Mouse (Mus musculus): ENCODE measurements around the gene Mogs. TPM values are rescaled to one million over a fixed set of nuclear protein-coding genes. Genes with fewer than 3 reads are reported as not detected.
A peak's percentile ranks its signal among the peaks of the same experiment; 100 is the strongest.

The Mogs gene
- polyA plus RNA-seq, 1 experiment from 2014 or later, result 31.9 TPM

DNA sequence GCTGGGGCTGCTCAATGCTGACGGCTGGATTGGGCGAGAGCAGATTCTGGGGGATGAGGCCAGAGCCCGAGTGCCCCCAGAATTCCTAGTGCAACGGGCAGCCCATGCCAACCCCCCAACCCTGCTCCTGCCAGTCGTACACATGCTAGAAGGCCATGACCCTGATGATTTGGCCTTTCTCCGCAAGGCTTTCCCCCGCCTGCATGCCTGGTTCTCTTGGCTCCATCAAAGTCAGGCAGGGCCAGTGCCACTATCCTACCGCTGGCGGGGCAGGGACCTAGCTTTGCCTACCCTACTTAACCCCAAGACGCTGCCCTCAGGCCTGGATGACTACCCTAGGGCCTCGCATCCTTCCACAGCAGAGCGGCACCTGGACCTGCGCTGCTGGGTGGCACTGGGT, 2.3 kb downstream of the Mogs start:
- Histone ChIP-seq H3K36me3 (ENCODE audit: control insufficient read depth, insufficient read depth, low read length) (peaks cover 9% of the 10 kb centered on the region), H3K4me1 (ENCODE audit: control insufficient read depth, insufficient read depth, low read length) (peaks cover 25% of the 10 kb centered on the region), H3K4me3 (ENCODE audit: low read depth, low read length) (no peak overlapping the region), H3K9me3 (ENCODE audit: control insufficient read depth, low read length) (no peaks in the 10 kb centered on the region), H3K9ac (ENCODE audit: low read length) (no peak overlapping the region; the same call in 1 of the 2 replicates), H3K4me2 (ENCODE audit: low read depth) (no peak overlapping the region), H3K27ac (ENCODE audit: low read depth, low read length) (no peak overlapping the region), H3K27me3 (ENCODE audit: control insufficient read depth, insufficient read depth, low read length) (no peaks in the 10 kb centered on the region)
- no peak for ATAC-seq (ENCODE audit: insufficient read depth, low FRiP score, low TSS enrichment)
- WGBS, result 94% methylated on average over 13 of the region's 13 CpGs
- no peak for DNase-seq (ENCODE audit: low spot score)

GRCm38 (mm10) chr6:83118369-83118768, 3.1 kb downstream of the Mogs start:
- H3K27ac ChIP-seq (ENCODE audit: low read depth, low read length), result no peak overlapping the region
- no peak overlapping the region for H3K4me2 ChIP-seq (ENCODE audit: low read depth)
- H3K36me3 ChIP-seq (ENCODE audit: control insufficient read depth, insufficient read depth, low read length), result peaks cover 9% of the 10 kb centered on the region
- H3K4me1 ChIP-seq (ENCODE audit: control insufficient read depth, insufficient read depth, low read length), result peaks cover 30% of the 10 kb centered on the region
- ATAC-seq (ENCODE audit: insufficient read depth, low FRiP score, low TSS enrichment) (no peak), DNase-seq (ENCODE audit: low spot score) (no peak)
- no peaks in the 10 kb centered on the region for H3K9me3 ChIP-seq (ENCODE audit: control insufficient read depth, low read length)
- H3K9ac ChIP-seq (ENCODE audit: low read length), result no peak overlapping the region
- no peaks in the 10 kb centered on the region for H3K27me3 ChIP-seq (ENCODE audit: control insufficient read depth, insufficient read depth, low read length)
- no peak overlapping the region for H3K4me3 ChIP-seq (ENCODE audit: low read depth, low read length)
- WGBS, result 88% methylated on average over 11 of the region's 11 CpGs

- Histone ChIP-seq H3K36me3 (ENCODE audit: control insufficient read depth, insufficient read depth, low read length) (peaks cover 9% of the 10 kb centered on the region), H3K27ac (ENCODE audit: low read depth, low read length) (no peak overlapping the region), H3K4me3 (ENCODE audit: low read depth, low read length) (no peak overlapping the region), H3K4me1 (ENCODE audit: control insufficient read depth, insufficient read depth, low read length) (peaks cover 33% of the 10 kb centered on the region), H3K9ac (ENCODE audit: low read length) (peak overlapping the region; percentile 14; the same call in 1 of the 2 replicates), H3K4me2 (ENCODE audit: low read depth) (peak overlapping the region; percentile 77; the same call in 1 of the 2 replicates), H3K9me3 (ENCODE audit: control insufficient read depth, low read length) (no peaks in the 10 kb centered on the region), H3K27me3 (ENCODE audit: control insufficient read depth, insufficient read depth, low read length) (no peaks in the 10 kb centered on the region)
- ATAC-seq (ENCODE audit: insufficient read depth, low FRiP score, low TSS enrichment), result no peak
- no peak for DNase-seq (ENCODE audit: low spot score)
- WGBS, result 87% methylated on average over 14 of the region's 14 CpGs
Observed at GRCm38 (mm10) chr6:83118825-83119733, 3.8 kb downstream of the Mogs start.

DNA sequence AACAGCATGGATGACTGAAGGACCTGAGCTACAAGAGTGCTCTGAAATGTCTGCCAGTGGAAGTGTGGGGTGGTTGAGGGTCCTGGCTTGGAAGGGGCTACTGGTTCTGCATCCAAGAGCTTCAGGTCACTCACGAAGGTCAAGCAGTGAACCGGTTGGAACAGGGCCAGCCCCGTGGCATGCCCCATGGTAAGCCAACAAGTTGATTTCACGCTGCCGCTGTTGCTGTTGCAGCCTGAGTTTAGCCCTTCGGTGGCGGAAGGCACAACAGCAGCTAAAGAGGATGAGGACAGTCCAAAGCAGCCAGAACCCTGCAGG, 4.4 kb downstream of the Mogs start:
- Histone ChIP-seq H3K4me2 (ENCODE audit: low read depth) (peak overlapping the region; percentile 77), H3K27ac (ENCODE audit: low read depth, low read length) (no peak overlapping the region), H3K36me3 (ENCODE audit: control insufficient read depth, insufficient read depth, low read length) (peaks cover 9% of the 10 kb centered on the region), H3K4me1 (ENCODE audit: control insufficient read depth, insufficient read depth, low read length) (peaks cover 39% of the 10 kb centered on the region), H3K9ac (ENCODE audit: low read length) (peak overlapping the region; percentile 14; the same call in 1 of the 2 replicates), H3K27me3 (ENCODE audit: control insufficient read depth, insufficient read depth, low read length) (no peaks in the 10 kb centered on the region), H3K9me3 (ENCODE audit: control insufficient read depth, low read length) (no peaks in the 10 kb centered on the region), H3K4me3 (ENCODE audit: low read depth, low read length) (peak overlapping the region; percentile 81; the same call in 1 of the 2 replicates)
- 91% methylated on average over 7 of the region's 7 CpGs for WGBS
- DNase-seq (ENCODE audit: low spot score), result no peak
- no peak for ATAC-seq (ENCODE audit: insufficient read depth, low FRiP score, low TSS enrichment)

GRCm38 (mm10) chr6:83120930-83121862, 5.9 kb downstream of the Mogs start, which contains the start of gene Wbp1:
Gene Wbp1, minus strand, starts transcription at chr6:83121559.
- H3K9me3 ChIP-seq (ENCODE audit: control insufficient read depth, low read length), result no peaks in the 10 kb centered on the region
- H3K27me3 ChIP-seq (ENCODE audit: control insufficient read depth, insufficient read depth, low read length), result no peaks in the 10 kb centered on the region
- peak within 1 kb of the TSS; percentile 99 for H3K27ac ChIP-seq (ENCODE audit: low read depth, low read length)
- H3K36me3 ChIP-seq (ENCODE audit: control insufficient read depth, insufficient read depth, low read length), result peaks cover 9% of the 10 kb centered on the region
- under 1% methylated on average over 37 of the region's 38 CpGs for WGBS
- ATAC-seq (ENCODE audit: insufficient read depth, low FRiP score, low TSS enrichment) (peak; percentile 96), DNase-seq (ENCODE audit: low spot score) (peak; percentile 95)
- H3K4me2 ChIP-seq (ENCODE audit: low read depth), result peak within 1 kb of the TSS; percentile 93
- peak within 1 kb of the TSS; percentile 96 for H3K9ac ChIP-seq (ENCODE audit: low read length)
- H3K4me1 ChIP-seq (ENCODE audit: control insufficient read depth, insufficient read depth, low read length), result peaks cover 36% of the 10 kb centered on the region
- peak within 1 kb of the TSS; percentile 81 for H3K4me3 ChIP-seq (ENCODE audit: low read depth, low read length)

DNA sequence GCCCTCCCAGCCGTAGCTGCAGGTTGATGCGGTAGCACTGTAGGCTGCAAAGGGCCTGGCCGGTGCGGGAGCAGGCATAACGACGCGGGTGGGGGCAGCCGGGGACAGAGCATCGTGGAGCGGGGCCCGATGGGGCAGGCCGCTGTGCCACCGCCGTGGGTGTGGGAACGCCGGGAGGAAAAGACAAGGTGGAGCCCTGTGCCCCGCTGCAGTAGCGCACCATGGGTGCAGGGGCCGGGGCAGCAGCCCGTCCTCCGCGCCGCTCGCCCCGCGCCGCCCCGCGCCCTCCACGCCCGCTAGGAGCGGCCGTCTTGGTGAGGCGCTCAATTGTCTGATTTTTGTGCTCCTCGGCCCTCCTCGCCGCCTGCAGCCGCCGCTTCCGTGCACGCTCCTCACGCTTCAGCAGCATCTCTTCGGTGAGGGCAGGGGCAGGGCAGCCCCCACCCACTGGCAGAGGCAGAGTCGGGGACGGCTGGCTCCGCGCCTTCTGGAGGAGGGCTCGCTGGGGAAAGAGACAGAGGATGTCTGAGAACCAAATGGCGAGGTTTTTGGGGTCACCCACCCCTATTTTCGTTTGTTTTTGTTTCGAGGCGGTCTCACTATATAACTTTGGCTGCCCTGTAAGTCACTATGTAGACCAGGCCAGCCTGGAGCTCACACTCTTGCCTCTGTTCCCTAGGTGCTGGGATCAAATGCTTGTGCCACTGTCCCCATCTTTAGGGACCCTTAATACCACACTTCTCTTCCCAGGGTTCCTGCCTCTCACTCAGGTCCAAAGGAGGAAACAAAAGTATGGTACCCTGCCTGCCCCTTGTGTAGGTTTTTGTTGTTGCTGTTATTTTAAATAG, 6.8 kb downstream of the Mogs start:
- ATAC-seq (ENCODE audit: insufficient read depth, low FRiP score, low TSS enrichment), result no peak; the same call in 1 of the 2 replicates
- DNase-seq (ENCODE audit: low spot score), result no peak

DNA sequence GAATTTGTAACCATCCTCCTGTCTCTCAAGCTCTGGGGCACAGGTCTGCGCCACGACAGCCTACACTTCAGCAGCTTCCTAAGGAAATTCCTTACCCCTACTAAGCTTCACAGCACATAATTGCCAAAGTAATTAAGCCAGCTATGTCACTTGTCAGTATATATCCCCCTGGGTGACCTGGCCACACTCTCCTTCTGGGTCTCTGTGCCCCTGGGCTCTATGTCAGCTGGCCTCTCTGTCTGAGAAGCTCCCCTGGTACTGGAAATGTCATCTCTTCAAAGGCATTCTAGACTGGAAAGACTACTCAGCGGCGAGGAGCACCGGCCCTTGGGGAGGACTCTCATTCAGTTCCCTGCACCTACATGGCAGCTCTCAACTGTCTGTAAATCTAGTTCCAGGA, 7.7 kb downstream of the Mogs start:
- peak overlapping the region; percentile 81 for H3K4me3 ChIP-seq (ENCODE audit: low read depth, low read length)
- H3K9ac ChIP-seq (ENCODE audit: low read length), result no peak overlapping the region; the same call in 1 of the 2 replicates
- WGBS, result 77% methylated on average over 5 of the region's 5 CpGs
- ATAC-seq (ENCODE audit: insufficient read depth, low FRiP score, low TSS enrichment) (no peak), DNase-seq (ENCODE audit: low spot score) (no peak)
- H3K4me1 ChIP-seq (ENCODE audit: control insufficient read depth, insufficient read depth, low read length), result peaks cover 28% of the 10 kb centered on the region
- no peak overlapping the region for H3K27ac ChIP-seq (ENCODE audit: low read depth, low read length)
- H3K4me2 ChIP-seq (ENCODE audit: low read depth), result peak overlapping the region; percentile 93
- H3K9me3 ChIP-seq (ENCODE audit: control insufficient read depth, low read length), result no peaks in the 10 kb centered on the region
- H3K36me3 ChIP-seq (ENCODE audit: control insufficient read depth, insufficient read depth, low read length), result peaks cover 5% of the 10 kb centered on the region
- H3K27me3 ChIP-seq (ENCODE audit: control insufficient read depth, insufficient read depth, low read length), result no peaks in the 10 kb centered on the region

More for the DNA sequence above, 6.8 kb downstream of the Mogs start:
- 1% methylated on average over 51 of the region's 52 CpGs for whole genome bisulfite sequencing
- peak overlapping the region; percentile 99 for H3K27ac ChIP-seq (ENCODE audit: low read depth, low read length)
- peak overlapping the region; percentile 96 for H3K9ac ChIP-seq (ENCODE audit: low read length)
- H3K9me3 ChIP-seq (ENCODE audit: control insufficient read depth, low read length), result no peaks in the 10 kb centered on the region
- H3K36me3 ChIP-seq (ENCODE audit: control insufficient read depth, insufficient read depth, low read length), result peaks cover 9% of the 10 kb centered on the region
- no peaks in the 10 kb centered on the region for H3K27me3 ChIP-seq (ENCODE audit: control insufficient read depth, insufficient read depth, low read length)
- peaks cover 28% of the 10 kb centered on the region for H3K4me1 ChIP-seq (ENCODE audit: control insufficient read depth, insufficient read depth, low read length)
- H3K4me3 ChIP-seq (ENCODE audit: low read depth, low read length), result peak overlapping the region; percentile 81
- peak overlapping the region; percentile 93 for H3K4me2 ChIP-seq (ENCODE audit: low read depth)

DNA sequence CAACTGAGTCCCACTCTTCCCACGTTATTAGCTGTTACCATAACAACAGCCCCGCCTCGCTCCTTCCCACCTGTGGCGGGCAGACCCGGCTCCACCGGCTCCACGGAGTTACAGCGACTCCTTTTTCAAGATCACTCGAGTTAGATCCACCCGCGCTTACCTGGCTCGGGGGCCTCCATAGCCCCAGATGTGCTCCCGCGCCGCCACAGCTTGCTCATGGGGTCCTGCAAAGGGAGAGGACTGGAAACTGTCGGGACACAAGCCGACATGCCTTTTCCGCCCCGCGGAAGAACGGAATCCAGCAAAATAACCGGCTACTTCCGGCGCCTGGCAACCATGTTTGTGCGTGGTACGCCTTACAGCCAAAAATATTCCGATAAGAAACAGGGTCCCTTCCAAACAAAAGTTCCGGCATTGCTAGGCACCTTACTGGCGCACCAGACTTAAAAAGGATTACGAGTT, 9.6 kb downstream of the Mogs start:
- ATAC-seq (ENCODE audit: insufficient read depth, low FRiP score, low TSS enrichment), result no peak
- DNase-seq (ENCODE audit: low spot score), result peak; percentile 89
- Histone ChIP-seq H3K4me1 (ENCODE audit: control insufficient read depth, insufficient read depth, low read length) (peaks cover 17% of the 10 kb centered on the region), H3K9ac (ENCODE audit: low read length) (peak overlapping the region; percentile 80), H3K27me3 (ENCODE audit: control insufficient read depth, insufficient read depth, low read length) (no peaks in the 10 kb centered on the region), H3K9me3 (ENCODE audit: control insufficient read depth, low read length) (no peaks in the 10 kb centered on the region), H3K27ac (ENCODE audit: low read depth, low read length) (0 out of 2 replicates have a peak overlapping the region, but pooled peaks have one; percentile 34), H3K4me3 (ENCODE audit: low read depth, low read length) (peak overlapping the region; percentile 67), H3K4me2 (ENCODE audit: low read depth) (peak overlapping the region; percentile 82), H3K36me3 (ENCODE audit: control insufficient read depth, insufficient read depth, low read length) (no peaks in the 10 kb centered on the region)
- under 1% methylated on average over 30 of the region's 30 CpGs for WGBS

Measured in neural tube, embryonic 11.5 days (tissue).